Mouse (Mus musculus): Measurements from ENCODE around the gene Rpl35. TPM values are rescaled to one million over a fixed set of nuclear protein-coding genes. Genes with fewer than 3 reads are reported as not detected.
A peak's percentile ranks its signal among the peaks of the same experiment; 100 is the strongest.
"Not testable (repeated sequence)": the region's sequence is repeated elsewhere in the genome, so short reads cannot be mapped to it uniquely, and the experiment has no call there.

The Rpl35 gene
- 906 and 974 TPM in 2 replicates for polyA plus RNA-seq (2015; fragmentation: Nextera tagmentation; extraction: Ambion mirVana)

DNA sequence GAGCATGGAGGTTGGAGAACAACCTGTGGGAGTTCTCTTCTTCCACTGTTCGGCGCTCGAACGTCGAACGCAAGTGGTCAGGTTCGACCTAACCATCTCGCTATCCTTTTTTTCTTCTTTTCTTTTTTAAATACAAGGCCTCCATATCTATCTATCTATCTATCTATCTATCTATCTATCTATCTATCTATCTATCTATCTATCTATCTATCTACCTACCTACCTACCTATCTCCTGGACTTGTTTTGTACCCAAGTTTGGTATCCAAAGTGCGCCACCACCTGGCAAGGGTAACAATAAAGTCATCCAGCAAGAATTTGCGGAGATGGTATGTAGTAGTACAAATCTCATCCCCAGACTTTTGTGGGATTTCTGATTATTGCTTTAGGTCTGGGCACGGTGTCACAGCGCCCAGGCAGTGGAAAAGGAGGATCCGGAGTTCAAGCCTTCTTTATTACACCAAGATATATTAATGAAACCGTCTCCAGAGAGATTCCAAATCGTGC is at the start of gene Rpl35:
Gene Rpl35, minus strand, starts transcription at position 51 of the 506 bp plus-strand sequence.
- Histone ChIP-seq H3K9ac (peak within 1 kb of the TSS; percentile 75), H3K4me1 (peaks cover 49% of the 10 kb centered on the region), H3K9me3 (no peaks in the 10 kb centered on the region), H3K4me3 (peak within 1 kb of the TSS; percentile 68), H3K4me2 (peak within 1 kb of the TSS; percentile 70), H3K27me3 (no peaks in the 10 kb centered on the region), H3K36me3 (peaks cover 30% of the 10 kb centered on the region), H3K27ac (peak within 1 kb of the TSS; percentile 93)
- WGBS: 10% methylated on average over 15 of the region's 15 CpGs
- no peak for ATAC-seq (ENCODE audit: insufficient number of reproducible peaks, low FRiP score, low TSS enrichment, low read depth)

GRCm38 (mm10) chr2:39048515-39048914 is 43.1 kb upstream of the Rpl35 start:
- H3K27me3 ChIP-seq: no peaks in the 10 kb centered on the region
- H3K4me1 ChIP-seq: no peaks in the 10 kb centered on the region
- no peaks in the 10 kb centered on the region for H3K9me3 ChIP-seq
- H3K4me3 ChIP-seq: no peak overlapping the region
- no peak overlapping the region for H3K4me2 ChIP-seq
- no peak for ATAC-seq (ENCODE audit: insufficient number of reproducible peaks, low FRiP score, low TSS enrichment, low read depth)
- no peak overlapping the region for H3K27ac ChIP-seq
- peaks cover 59% of the 10 kb centered on the region for H3K36me3 ChIP-seq
- no peak overlapping the region for H3K9ac ChIP-seq
- 92% methylated on average over 1 of the region's 1 CpGs for whole genome bisulfite sequencing

DNA sequence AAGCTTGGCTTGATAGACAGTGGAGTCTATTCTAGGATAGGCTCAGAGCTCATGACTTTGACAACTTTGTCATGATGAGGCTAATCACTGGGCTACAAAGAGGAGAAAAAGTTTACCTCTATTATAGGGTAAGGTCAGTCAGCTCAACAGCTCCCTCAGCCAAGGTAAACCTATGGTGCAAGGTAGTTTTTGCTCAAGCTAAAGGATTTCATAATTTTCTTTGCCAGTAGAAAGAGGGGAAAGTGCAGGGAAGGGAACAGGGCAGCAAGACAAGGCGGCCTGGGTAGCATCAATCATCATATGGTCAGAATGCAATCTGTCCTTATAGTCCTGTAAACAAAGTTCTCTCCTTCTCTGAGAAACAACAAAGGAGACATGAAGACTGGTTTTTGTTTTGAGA is 34.8 kb upstream of the Rpl35 start:
- Histone ChIP-seq H3K4me2 (no peak overlapping the region), H3K9ac (no peak overlapping the region), H3K36me3 (peaks cover 54% of the 10 kb centered on the region), H3K4me1 (no peaks in the 10 kb centered on the region), H3K27ac (no peak overlapping the region), H3K27me3 (no peaks in the 10 kb centered on the region), H3K4me3 (no peak overlapping the region), H3K9me3 (no peaks in the 10 kb centered on the region)
- 91% methylated on average over 1 of the region's 1 CpGs for WGBS
- ATAC-seq (ENCODE audit: insufficient number of reproducible peaks, low FRiP score, low TSS enrichment, low read depth): no peak

- Histone ChIP-seq H3K36me3 (peaks cover 75% of the 10 kb centered on the region), H3K27me3 (no peaks in the 10 kb centered on the region), H3K4me3 (no peak overlapping the region), H3K27ac (no peak overlapping the region), H3K9ac (no peak overlapping the region), H3K9me3 (no peaks in the 10 kb centered on the region), H3K4me1 (no peaks in the 10 kb centered on the region), H3K4me2 (no peak overlapping the region)
- no peak for ATAC-seq (ENCODE audit: insufficient number of reproducible peaks, low FRiP score, low TSS enrichment, low read depth)
- WGBS: 91% methylated on average over 1 of the region's 1 CpGs
These were observed 26.2 kb upstream of the Rpl35 start for GRCm38 (mm10) chr2:39031611-39032010.

DNA sequence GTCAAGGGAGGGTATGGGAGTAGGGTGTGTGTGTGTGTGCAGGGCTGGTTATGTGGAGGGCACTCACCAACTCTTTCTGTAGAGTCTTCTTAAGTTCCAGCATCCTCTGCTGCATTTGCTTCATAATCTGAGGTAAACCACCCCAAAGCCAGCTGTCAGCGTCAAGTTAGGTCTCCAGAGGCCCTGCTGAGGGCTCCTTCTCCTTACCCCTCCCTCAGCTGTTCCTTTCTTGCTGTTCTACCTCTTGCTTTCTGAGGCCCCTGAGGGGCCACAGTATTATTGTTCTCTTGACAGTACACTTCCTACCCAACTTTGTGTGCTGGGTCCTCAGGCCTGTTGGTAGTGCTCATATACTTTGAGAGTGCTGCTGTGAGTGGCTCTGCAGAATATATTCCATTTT is 14.6 kb upstream of the Rpl35 start:
- Histone ChIP-seq H3K9ac (no peak overlapping the region), H3K4me3 (no peak overlapping the region), H3K4me1 (no peaks in the 10 kb centered on the region), H3K9me3 (no peaks in the 10 kb centered on the region), H3K4me2 (no peak overlapping the region), H3K36me3 (peaks cover 88% of the 10 kb centered on the region), H3K27me3 (no peaks in the 10 kb centered on the region), H3K27ac (no peak overlapping the region)
- ATAC-seq (ENCODE audit: insufficient number of reproducible peaks, low FRiP score, low TSS enrichment, low read depth): no peak
- WGBS: 72% methylated on average over 1 of the region's 1 CpGs

DNA sequence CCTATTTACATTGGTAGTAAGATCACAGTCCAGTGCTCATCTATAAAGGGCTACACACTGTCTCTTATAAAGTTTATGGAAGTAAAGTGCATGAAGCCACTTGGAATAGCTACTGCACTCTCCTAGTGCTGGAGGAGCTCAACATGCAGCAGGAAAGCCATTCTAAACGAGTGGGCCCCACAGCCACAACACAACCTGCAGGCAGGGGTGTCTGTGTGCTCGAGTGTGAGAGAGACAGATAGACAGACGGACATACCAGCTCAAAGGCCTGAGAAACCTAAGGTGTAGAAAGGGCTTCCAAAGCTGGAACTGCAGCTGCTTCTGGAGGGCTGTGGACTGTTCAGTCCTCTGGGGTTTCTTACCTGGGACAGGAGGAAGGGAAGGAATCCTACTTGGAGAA is 11.2 kb upstream of the Rpl35 start:
- Histone ChIP-seq H3K27ac (no peak overlapping the region), H3K36me3 (peaks cover 86% of the 10 kb centered on the region), H3K4me1 (no peaks in the 10 kb centered on the region), H3K27me3 (no peaks in the 10 kb centered on the region), H3K4me3 (no peak overlapping the region), H3K9ac (no peak overlapping the region), H3K9me3 (no peaks in the 10 kb centered on the region), H3K4me2 (no peak overlapping the region)
- WGBS: 74% methylated on average over 3 of the region's 3 CpGs
- ATAC-seq (ENCODE audit: insufficient number of reproducible peaks, low FRiP score, low TSS enrichment, low read depth): no peak

DNA sequence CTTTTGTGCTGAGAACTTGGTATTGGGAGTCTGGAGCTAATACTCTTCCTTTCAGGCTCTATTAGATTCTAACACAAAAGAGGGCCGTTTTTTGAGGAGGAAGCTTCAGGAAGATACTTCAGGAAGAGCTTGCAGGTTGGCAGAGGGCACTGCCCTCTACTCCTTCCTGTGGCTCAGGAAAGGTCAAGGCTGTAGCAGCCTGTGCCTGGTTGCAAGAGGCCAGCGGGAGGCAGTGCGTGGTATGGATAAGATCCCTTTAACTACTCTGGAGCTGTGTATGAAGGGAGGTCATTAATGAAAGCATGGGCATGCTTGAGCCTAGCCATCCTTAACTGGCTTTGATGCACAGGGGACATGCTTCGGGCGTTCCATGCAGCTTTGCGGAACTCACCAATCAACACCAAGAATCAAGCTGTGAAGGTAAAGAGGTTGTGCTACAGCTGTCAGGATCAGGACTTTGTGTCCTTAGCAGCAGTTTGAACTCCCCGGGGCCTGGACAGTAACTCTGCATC is 7.4 kb upstream of the Rpl35 start:
- Histone ChIP-seq H3K36me3 (peaks cover 61% of the 10 kb centered on the region), H3K27ac (no peak overlapping the region), H3K27me3 (no peaks in the 10 kb centered on the region), H3K4me3 (no peak overlapping the region), H3K9me3 (no peaks in the 10 kb centered on the region), H3K4me2 (no peak overlapping the region), H3K9ac (no peak overlapping the region), H3K4me1 (peaks cover 22% of the 10 kb centered on the region)
- no peak for ATAC-seq (ENCODE audit: insufficient number of reproducible peaks, low FRiP score, low TSS enrichment, low read depth)
- 90% methylated on average over 7 of the region's 7 CpGs for WGBS

GRCm38 (mm10) chr2:39011971-39012370 is 6.5 kb upstream of the Rpl35 start:
- no peak overlapping the region for H3K27ac ChIP-seq
- H3K9ac ChIP-seq: no peak overlapping the region
- H3K4me2 ChIP-seq: no peak overlapping the region
- WGBS: 80% methylated on average over 3 of the region's 3 CpGs
- H3K4me3 ChIP-seq: no peak overlapping the region
- peaks cover 25% of the 10 kb centered on the region for H3K4me1 ChIP-seq
- no peaks in the 10 kb centered on the region for H3K27me3 ChIP-seq
- peaks cover 52% of the 10 kb centered on the region for H3K36me3 ChIP-seq
- no peak for ATAC-seq (ENCODE audit: insufficient number of reproducible peaks, low FRiP score, low TSS enrichment, low read depth)
- no peaks in the 10 kb centered on the region for H3K9me3 ChIP-seq

DNA sequence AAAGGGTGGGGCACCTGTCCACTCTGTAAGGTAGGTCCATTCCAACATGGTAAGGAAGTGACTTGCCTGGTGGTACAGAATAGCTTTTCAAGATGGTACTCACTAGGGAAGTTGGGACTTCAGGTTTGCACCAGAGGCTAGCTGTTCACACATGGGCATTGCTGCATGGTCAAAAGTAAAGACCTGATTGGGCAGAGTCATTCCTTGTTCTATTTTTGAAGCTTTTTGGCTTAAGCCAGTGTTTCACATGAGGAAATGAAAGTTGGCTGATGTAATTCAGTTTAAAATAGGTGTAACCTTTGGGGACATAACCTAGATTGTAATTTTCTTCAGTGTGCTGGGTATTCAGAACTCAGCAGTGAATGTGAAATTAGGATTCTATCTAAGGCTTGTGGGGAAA is 5.8 kb upstream of the Rpl35 start:
- Histone ChIP-seq H3K36me3 (peaks cover 45% of the 10 kb centered on the region), H3K4me1 (peaks cover 27% of the 10 kb centered on the region), H3K27me3 (no peaks in the 10 kb centered on the region), H3K27ac (no peak overlapping the region), H3K9me3 (no peaks in the 10 kb centered on the region), H3K9ac (no peak overlapping the region), H3K4me3 (no peak overlapping the region), H3K4me2 (no peak overlapping the region)
- no peak for ATAC-seq (ENCODE audit: insufficient number of reproducible peaks, low FRiP score, low TSS enrichment, low read depth)

DNA sequence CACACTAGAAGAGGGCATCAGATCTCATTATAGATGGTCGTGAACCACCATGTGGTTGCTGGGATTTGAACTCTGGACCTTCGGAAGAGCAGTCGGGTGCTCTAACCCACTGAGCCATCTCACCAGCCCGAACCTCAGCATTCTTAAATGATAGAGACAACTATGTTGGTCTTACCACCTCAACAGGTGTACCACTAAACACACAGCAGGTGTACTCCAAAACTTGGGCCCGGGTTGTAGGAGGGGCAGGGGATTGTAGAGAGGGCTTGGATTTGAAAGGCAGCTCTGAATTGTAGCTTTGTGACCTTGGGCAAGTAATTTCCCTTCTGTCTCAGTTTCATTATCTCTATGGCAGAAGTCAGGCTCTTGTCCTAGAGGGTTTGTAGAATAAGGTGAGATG is 4.7 kb upstream of the Rpl35 start:
- not testable (repeated sequence) for H3K27me3 ChIP-seq; H3K27ac ChIP-seq; H3K9me3 ChIP-seq; ATAC-seq (ENCODE audit: insufficient number of reproducible peaks, low FRiP score, low TSS enrichment, low read depth); H3K4me2 ChIP-seq; H3K9ac ChIP-seq; H3K4me3 ChIP-seq
- 93% methylated on average over 5 of the region's 5 CpGs for WGBS
- peaks cover 34% of the 10 kb centered on the region for H3K36me3 ChIP-seq
- H3K4me1 ChIP-seq: peaks cover 33% of the 10 kb centered on the region

- Histone ChIP-seq H3K36me3 (peaks cover 22% of the 10 kb centered on the region), H3K4me1 (peaks cover 36% of the 10 kb centered on the region), H3K27ac (peak overlapping the region; percentile 94; the same call in 1 of the 2 replicates), H3K9ac (peak overlapping the region; percentile 87), H3K27me3 (no peaks in the 10 kb centered on the region), H3K4me2 (peak overlapping the region; percentile 73), H3K4me3 (peak overlapping the region; percentile 92), H3K9me3 (no peaks in the 10 kb centered on the region)
- WGBS: 18% methylated on average over 3 of the region's 3 CpGs
- no peak for ATAC-seq (ENCODE audit: insufficient number of reproducible peaks, low FRiP score, low TSS enrichment, low read depth)
These were observed 3.5 kb upstream of the Rpl35 start for GRCm38 (mm10) chr2:39008954-39009365.

DNA sequence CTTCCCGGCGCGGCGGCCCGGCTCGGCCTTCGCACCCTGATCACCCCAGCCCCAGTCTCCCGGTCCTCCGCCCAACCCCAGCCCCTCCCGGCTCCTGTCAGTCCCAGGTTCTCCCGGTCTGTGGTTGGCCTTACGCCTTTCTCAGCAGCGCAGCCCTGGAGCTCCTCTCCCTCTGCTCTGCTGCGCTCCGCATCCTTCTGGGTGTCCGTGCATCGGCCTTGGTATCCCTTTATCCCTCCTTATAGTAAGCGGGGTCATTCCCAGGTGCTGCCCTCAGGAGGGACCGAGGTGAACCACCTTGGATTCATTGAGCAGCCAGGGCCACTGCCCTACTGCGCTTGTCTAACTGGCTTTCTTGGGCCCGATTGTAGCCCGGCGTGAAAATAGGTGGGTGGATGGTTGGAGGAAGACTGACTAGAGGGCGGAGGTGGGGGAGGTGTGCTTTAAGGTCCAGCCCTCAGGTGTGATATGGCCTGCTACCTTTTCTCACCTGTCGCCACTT is 3.0 kb upstream of the Rpl35 start:
- H3K9me3 ChIP-seq: no peaks in the 10 kb centered on the region
- peak overlapping the region; percentile 92 for H3K4me3 ChIP-seq
- H3K4me2 ChIP-seq: peak overlapping the region; percentile 73
- under 1% methylated on average over 25 of the region's 25 CpGs for WGBS
- peak overlapping the region; percentile 87 for H3K9ac ChIP-seq
- H3K27ac ChIP-seq: peak overlapping the region; percentile 94
- no peaks in the 10 kb centered on the region for H3K27me3 ChIP-seq
- H3K36me3 ChIP-seq: peaks cover 20% of the 10 kb centered on the region
- ATAC-seq (ENCODE audit: insufficient number of reproducible peaks, low FRiP score, low TSS enrichment, low read depth): peak; percentile 11; the same call in 1 of the 2 replicates
- H3K4me1 ChIP-seq: peaks cover 42% of the 10 kb centered on the region
